Comparison of ENCODE assay signal across 8 mouse cellular contexts in the genomic region with DNA sequence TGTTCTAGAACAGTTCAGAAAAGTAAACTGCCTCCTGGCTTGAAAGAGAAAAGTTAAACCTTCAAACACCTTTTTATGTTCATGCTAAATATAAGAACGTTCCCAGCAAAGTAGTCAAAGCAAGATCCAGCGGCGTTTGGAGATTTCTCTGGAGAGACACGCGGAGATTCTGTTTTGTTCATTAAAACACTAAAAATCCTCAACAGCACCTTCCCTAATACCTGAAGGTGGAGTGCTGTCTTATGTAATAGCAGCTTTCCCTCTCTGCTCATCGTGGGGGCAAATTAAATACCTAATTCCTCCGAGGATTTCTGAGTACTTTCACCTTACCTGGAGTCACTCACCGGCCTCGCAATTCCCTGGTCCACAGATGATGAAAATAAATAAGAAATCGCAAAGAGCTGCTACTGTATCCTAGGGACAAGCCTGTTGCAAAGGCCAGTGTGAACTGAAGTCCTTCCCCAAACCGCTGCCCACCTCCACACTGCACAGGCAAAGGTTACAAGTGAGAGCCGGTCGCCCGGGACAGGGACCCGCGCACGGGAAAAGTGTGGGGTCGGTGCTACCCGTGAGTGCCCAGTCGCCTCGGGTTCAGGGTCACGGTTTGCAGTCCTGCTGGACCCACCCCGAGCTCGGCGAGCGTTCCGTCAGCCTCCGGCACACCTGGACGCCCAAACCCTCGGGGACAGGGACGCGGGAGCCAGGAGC. TPM values are rescaled to one million over a fixed set of nuclear protein-coding genes. Genes with fewer than 3 reads are reported as not detected.
DNase-seq lines count a peak whose midpoint lies in the region; ATAC-seq and TF ChIP-seq lines count a peak whose summit lies in the region.

No protein-coding gene starts in this region.

- no peak for DNase-seq in heart, adult 11 months
- DNase-seq in CH12.LX (ENCODE audit: extremely low read depth), result no peak
- DNase-seq in midbrain, postnatal 0 days (ENCODE audit: low spot score), result no peak
- DNase-seq in urinary bladder, postnatal 14 days (ENCODE audit: low spot score), result no peak
- no peak for DNase-seq in adrenal gland, adult 8-10 months

- TF ChIP-seq POLR2A in CH12.LX (IDR thresholded peaks at IDR 0.05; ENCODE audit: low read depth, low read length), result no peak

- no peak for TF ChIP-seq RAD21 in CH12.LX (IDR thresholded peaks at IDR 0.05; ENCODE audit: low read depth, low read length)

- H3K9me3 ChIP-seq in heart, embryonic 13.5 days, result no peaks in the 10 kb centered on the region
- H3K9me3 ChIP-seq in CH12.LX (replicated peaks; ENCODE audit: low read length), result no peaks in the 10 kb centered on the region
- no peaks in the 10 kb centered on the region for H3K9me3 ChIP-seq in embryonic facial prominence, embryonic 12.5 days
- no peaks in the 10 kb centered on the region for H3K9me3 ChIP-seq in intestine, postnatal 0 days (ENCODE audit: control insufficient read depth)
- H3K9me3 ChIP-seq in midbrain, postnatal 0 days (ENCODE audit: low read length), result no peaks in the 10 kb centered on the region

- 3% methylated on average over 32 of the region's 32 CpGs for whole genome bisulfite sequencing in heart, embryonic 13.5 days
- 2% methylated on average over 32 of the region's 32 CpGs for WGBS in embryonic facial prominence, embryonic 12.5 days
- WGBS in intestine, postnatal 0 days, result 7% methylated on average over 32 of the region's 32 CpGs
- WGBS in midbrain, postnatal 0 days, result 2% methylated on average over 31 of the region's 32 CpGs

- no peaks in the 10 kb centered on the region for H3K79me2 ChIP-seq in CH12.LX (replicated peaks; ENCODE audit: control insufficient read depth, extremely low read depth, insufficient read depth, poor library complexity, severe bottlenecking)

- in situ Hi-C loops in CH12.LX (cut with MboI; ENCODE audit: low pct_ligation_motif_present, low pct_unique_long_range_greater_than_20kb, low sequenced_read_pairs), result no loop called here

- 0 out of 2 replicates have a peak overlapping the region, but pooled peaks have one; percentile 36 for H3K27ac ChIP-seq in heart, embryonic 13.5 days (replicated peaks)
- H3K27ac ChIP-seq in CH12.LX (ENCODE audit: insufficient read depth, low read depth), result no peak overlapping the region
- peak overlapping the region; percentile 50; the same call in 1 of the 2 replicates for H3K27ac ChIP-seq in embryonic facial prominence, embryonic 12.5 days
- H3K27ac ChIP-seq in intestine, postnatal 0 days (ENCODE audit: low read depth, low read length), result no peak overlapping the region
- peak overlapping the region; percentile 45; the same call in 1 of the 2 replicates for H3K27ac ChIP-seq in midbrain, postnatal 0 days (ENCODE audit: low read depth, low read length)

- H3K4me1 ChIP-seq in heart, embryonic 13.5 days, result peaks cover 53% of the 10 kb centered on the region
- peaks cover 17 to 50% of the 10 kb centered on the region in 2 experiments for H3K4me1 ChIP-seq in CH12.LX (ENCODE audit: control insufficient read depth in 1 of 2, insufficient read depth in 2 of 2)
- peaks cover 46% of the 10 kb centered on the region for H3K4me1 ChIP-seq in embryonic facial prominence, embryonic 12.5 days
- H3K4me1 ChIP-seq in intestine, postnatal 0 days (replicated peaks; ENCODE audit: control insufficient read depth, insufficient read depth, low read length), result peaks cover 3% of the 10 kb centered on the region; the same call in 1 of the 2 replicates
- peaks cover 6% of the 10 kb centered on the region; the same call in 1 of the 2 replicates for H3K4me1 ChIP-seq in midbrain, postnatal 0 days (ENCODE audit: insufficient read depth, low read length)

- no peaks in the 10 kb centered on the region for H3K36me3 ChIP-seq in heart, embryonic 13.5 days
- H3K36me3 ChIP-seq in CH12.LX (replicated peaks in 1 of 2; ENCODE audit: control insufficient read depth in 1 of 2, insufficient read depth in 1 of 2, low read length in 1 of 2), result no peaks in the 10 kb centered on the region
- no peaks in the 10 kb centered on the region for H3K36me3 ChIP-seq in embryonic facial prominence, embryonic 12.5 days
- no peaks in the 10 kb centered on the region for H3K36me3 ChIP-seq in intestine, postnatal 0 days (ENCODE audit: control insufficient read depth, insufficient read depth)
- peaks cover 2% of the 10 kb centered on the region; the same call in 1 of the 2 replicates for H3K36me3 ChIP-seq in midbrain, postnatal 0 days (ENCODE audit: insufficient read depth, low read length)

- peak overlapping the region; percentile 93 for H3K4me2 ChIP-seq in heart, embryonic 13.5 days
- peak overlapping the region; percentile 94 for H3K4me2 ChIP-seq in CH12.LX (ENCODE audit: insufficient read depth, low read depth, poor library complexity, severe bottlenecking)
- H3K4me2 ChIP-seq in embryonic facial prominence, embryonic 12.5 days (replicated peaks), result peak overlapping the region; percentile 87
- peak overlapping the region; percentile 99 for H3K4me2 ChIP-seq in intestine, postnatal 0 days (replicated peaks; ENCODE audit: low read depth)
- peak overlapping the region; percentile 91 for H3K4me2 ChIP-seq in midbrain, postnatal 0 days (ENCODE audit: low read depth, low read length, poor library complexity, severe bottlenecking)

- dilution Hi-C loops in CH12.LX (cut with MboI; ENCODE audit: extremely low pct_ligation_motif_present, extremely low pct_unique_long_range_greater_than_20kb, low sequenced_read_pairs), result no loop called here

- no peak for TF ChIP-seq EP300 in CH12.LX (IDR thresholded peaks at IDR 0.05; ENCODE audit: low read length)

- TF ChIP-seq CTCF in CH12.LX (conservative IDR thresholded peaks at IDR 0.05 in 1 of 2, IDR thresholded peaks at IDR 0.05 in 1 of 2; ENCODE audit: low read depth in 2 of 2, low read length in 2 of 2), result no peak
- no peak for TF ChIP-seq CTCF in intestine, postnatal 0 days (IDR thresholded peaks at IDR 0.05; ENCODE audit: low read depth)
- no peak for TF ChIP-seq CTCF in midbrain, postnatal 0 days (IDR thresholded peaks at IDR 0.05)

- H3K9ac ChIP-seq in heart, embryonic 13.5 days, result peak overlapping the region; percentile 92
- H3K9ac ChIP-seq in CH12.LX (ENCODE audit: insufficient read depth, low read depth), result peak overlapping the region; percentile 11; the same call in 1 of the 2 replicates
- H3K9ac ChIP-seq in embryonic facial prominence, embryonic 12.5 days, result peak overlapping the region; percentile 80
- peak overlapping the region; percentile 45 for H3K9ac ChIP-seq in intestine, postnatal 0 days (ENCODE audit: low read depth, low read length)
- H3K9ac ChIP-seq in midbrain, postnatal 0 days (replicated peaks; ENCODE audit: low read length, poor library complexity, severe bottlenecking), result peak overlapping the region; percentile 71

- no peaks in the 10 kb centered on the region for H3K27me3 ChIP-seq in heart, embryonic 13.5 days (replicated peaks)
- H3K27me3 ChIP-seq in CH12.LX (replicated peaks), result peaks cover 16% of the 10 kb centered on the region
- no peaks in the 10 kb centered on the region for H3K27me3 ChIP-seq in embryonic facial prominence, embryonic 12.5 days
- H3K27me3 ChIP-seq in intestine, postnatal 0 days (replicated peaks; ENCODE audit: control insufficient read depth, insufficient read depth, low read length), result peaks cover 14% of the 10 kb centered on the region; the same call in 1 of the 2 replicates
- no peaks in the 10 kb centered on the region for H3K27me3 ChIP-seq in midbrain, postnatal 0 days (ENCODE audit: insufficient read depth, low read length)

- peak overlapping the region; percentile 86 for H3K4me3 ChIP-seq in heart, embryonic 13.5 days
- peak overlapping the region; percentile 45 to 77 (median 60) for H3K4me3 ChIP-seq in CH12.LX (replicated peaks in 1 of 3; ENCODE audit: low read depth in 2 of 3, low read length in 2 of 3, poor library complexity in 1 of 3)
- H3K4me3 ChIP-seq in embryonic facial prominence, embryonic 12.5 days, result peak overlapping the region; percentile 73
- peak overlapping the region; percentile 67 for H3K4me3 ChIP-seq in intestine, postnatal 0 days (ENCODE audit: low read depth, low read length)
- H3K4me3 ChIP-seq in midbrain, postnatal 0 days (ENCODE audit: low read depth, low read length), result peak overlapping the region; percentile 74

- ATAC-seq in heart, embryonic 13.5 days (ENCODE audit: extremely low read depth, insufficient number of reproducible peaks, low FRiP score, low TSS enrichment), result no peak
- no peak; the same call in 1 of the 2 replicates for ATAC-seq in embryonic facial prominence, embryonic 12.5 days (ENCODE audit: insufficient number of reproducible peaks, insufficient read depth, low FRiP score, low TSS enrichment)
- peak; percentile 31; the same call in 1 of the 2 replicates for ATAC-seq in intestine, postnatal 0 days
- peak; percentile 18; the same call in 1 of the 2 replicates for ATAC-seq in midbrain, postnatal 0 days (ENCODE audit: low FRiP score)

TF ChIP-seq in CH12.LX, 34 proteins besides CTCF, POLR2A, EP300 and RAD21:
- TF ChIP-seq UBTF (IDR thresholded peaks at IDR 0.05; ENCODE audit: low read depth, low read length) (no peak), MYC (IDR thresholded peaks at IDR 0.05; ENCODE audit: low read depth, low read length) (no peak), CHD1 (IDR thresholded peaks at IDR 0.05; ENCODE audit: low read depth, low read length) (no peak), CHD2 (IDR thresholded peaks at IDR 0.05; ENCODE audit: low read length) (no peak), NELFE (IDR thresholded peaks at IDR 0.05; ENCODE audit: low read depth, low read length) (no peak), PAX5 (IDR thresholded peaks at IDR 0.05; ENCODE audit: low read length) (no peak), ZKSCAN1 (IDR thresholded peaks at IDR 0.05; ENCODE audit: borderline replicate concordance, low read depth, low read length) (no peak), JUND (conservative IDR thresholded peaks at IDR 0.05; ENCODE audit: low read depth, low read length) (no peak), E2F4 (IDR thresholded peaks at IDR 0.05; ENCODE audit: insufficient replicate concordance, low read depth, low read length) (no peak), USF2 (conservative IDR thresholded peaks at IDR 0.05; ENCODE audit: low read depth, low read length) (no peak), ZMIZ1 (IDR thresholded peaks at IDR 0.05; ENCODE audit: low read depth, low read length) (no peak)

RNA-seq across cellular contexts. Expression of a gene that starts 3.1 kb away (rescaled TPM):
- polyA plus RNA-seq in heart, embryonic 13.5 days (2015; fragmentation: Nextera tagmentation; extraction: Ambion mirVana), result 144 and 148 TPM in 2 replicates
- total RNA-seq in CH12.LX (2012; rRNA removed), result 12.4 and 17.3 TPM in 2 replicates
- total RNA-seq in CH12.LX (2014; rRNA removed), result 12.2 and 14.8 TPM in 2 replicates
- 12.7 and 15.1 TPM in 2 replicates for polyA plus RNA-seq in CH12.LX (2012; ENCODE audit: insufficient read length, low read depth)
- polyA plus RNA-seq in embryonic facial prominence, embryonic 12.5 days (2016; fragmentation: Nextera tagmentation; extraction: Ambion mirVana), result 205 and 228 TPM in 2 replicates
- polyA plus RNA-seq in intestine, postnatal 0 days (2015; fragmentation: Nextera tagmentation; extraction: Ambion mirVana), result 39.2 and 41.6 TPM in 2 replicates
- total RNA-seq in midbrain, postnatal 0 days (2014; rRNA removed), result 254 TPM in 2 replicates
- polyA plus RNA-seq in midbrain, postnatal 0 days (2015; fragmentation: Nextera tagmentation; extraction: Ambion mirVana), result 386 and 444 TPM in 2 replicates
- 10 to 100 TPM; 12.5 to 24.0 (median 16.7) TPM for total RNA-seq in adrenal gland, adult 8-10 months (2022)

Comparison
In these comparisons a context has a peak if more than half of its experiments do, and no peak if none do; other contexts are left out.
1. ATAC-seq: peak in intestine, postnatal 0 days (single experiment) and midbrain, postnatal 0 days (single experiment); none in heart, embryonic 13.5 days (single experiment) and embryonic facial prominence, embryonic 12.5 days (single experiment).
2. H3K27ac ChIP-seq: peak in heart, embryonic 13.5 days (single experiment), embryonic facial prominence, embryonic 12.5 days (single experiment) and midbrain, postnatal 0 days (single experiment); none in CH12.LX (single experiment) and intestine, postnatal 0 days (single experiment).
3. H3K9ac ChIP-seq: peak in every context shown above with its lines; median percentile 92 in heart, embryonic 13.5 days; 80 in embryonic facial prominence, embryonic 12.5 days; 71 in midbrain, postnatal 0 days; 45 in intestine, postnatal 0 days; 11 in CH12.LX.
4. Peak in every context shown above with its lines, with median percentiles within 50 percentile points of each other: H3K4me2 ChIP-seq and H3K4me3 ChIP-seq.